Mouse (Mus musculus): Measurements from ENCODE around the gene Igsf11. TPM values are rescaled to one million over a fixed set of nuclear protein-coding genes. Genes with fewer than 3 reads are reported as not detected.

Gene Igsf11
- total and polyA plus RNA-seq, 3 experiments, result 0.05 to 0.19 TPM; not detected in 1

DNA sequence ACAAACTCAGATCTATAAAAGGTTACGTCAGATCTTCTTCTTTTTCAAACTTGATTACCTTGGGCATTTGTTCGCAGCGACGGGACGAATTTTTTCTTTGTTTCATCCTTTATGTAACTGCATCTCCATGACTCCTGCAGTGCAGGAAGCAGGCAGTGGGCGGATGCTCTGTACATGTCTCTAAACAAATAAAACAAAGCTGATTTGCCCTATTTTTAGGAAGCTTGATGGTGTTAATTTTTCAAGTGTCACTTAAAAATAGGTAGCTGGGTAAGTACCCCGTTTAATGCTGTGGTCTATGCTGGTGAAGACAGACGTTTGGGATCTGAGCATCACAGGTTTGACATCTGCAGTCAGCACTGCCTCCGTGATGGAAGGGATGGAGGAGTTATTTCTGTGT, 66.3 kb downstream of the Igsf11 start:
- H3K36me3 ChIP-seq (replicated peaks in 1 of 2; ENCODE audit: control insufficient read depth in 1 of 2, insufficient read depth in 1 of 2, low read length in 1 of 2), result no peaks in the 10 kb centered on the region
- no peaks in the 10 kb centered on the region for H3K79me2 ChIP-seq (replicated peaks; ENCODE audit: control insufficient read depth, extremely low read depth, insufficient read depth, poor library complexity, severe bottlenecking)
- no peak overlapping the region for H3K9ac ChIP-seq (ENCODE audit: insufficient read depth, low read depth)
- H3K27ac ChIP-seq (ENCODE audit: insufficient read depth, low read depth), result no peak overlapping the region
- dilution Hi-C loops (cut with MboI; ENCODE audit: extremely low pct_ligation_motif_present, extremely low pct_unique_long_range_greater_than_20kb, low sequenced_read_pairs) (no loop called here), in situ Hi-C loops (cut with MboI; ENCODE audit: low pct_ligation_motif_present, low pct_unique_long_range_greater_than_20kb, low sequenced_read_pairs) (no loop called here)
- TF ChIP-seq ETS1 (conservative IDR thresholded peaks at IDR 0.05; ENCODE audit: low read depth, low read length) (no peak), UBTF (IDR thresholded peaks at IDR 0.05; ENCODE audit: low read depth, low read length) (no peak), POLR2AphosphoS2 (IDR thresholded peaks at IDR 0.05; ENCODE audit: low read depth, low read length) (no peak), MAX (IDR thresholded peaks at IDR 0.05; ENCODE audit: low read length) (no peak)
- H3K4me1 ChIP-seq (ENCODE audit: control insufficient read depth in 1 of 2, insufficient read depth in 2 of 2), result no peaks in the 10 kb centered on the region; a peak in 1 of 4 replicates
- H3K9me3 ChIP-seq (replicated peaks; ENCODE audit: low read length), result no peaks in the 10 kb centered on the region
- no peaks in the 10 kb centered on the region for H3K27me3 ChIP-seq (replicated peaks)
- no peak for DNase-seq (ENCODE audit: extremely low read depth)
- H3K4me2 ChIP-seq (ENCODE audit: insufficient read depth, low read depth, poor library complexity, severe bottlenecking), result no peak overlapping the region
- no peak overlapping the region for H3K4me3 ChIP-seq (replicated peaks in 1 of 3; ENCODE audit: low read depth in 2 of 3, low read length in 2 of 3, poor library complexity in 1 of 3)

DNA sequence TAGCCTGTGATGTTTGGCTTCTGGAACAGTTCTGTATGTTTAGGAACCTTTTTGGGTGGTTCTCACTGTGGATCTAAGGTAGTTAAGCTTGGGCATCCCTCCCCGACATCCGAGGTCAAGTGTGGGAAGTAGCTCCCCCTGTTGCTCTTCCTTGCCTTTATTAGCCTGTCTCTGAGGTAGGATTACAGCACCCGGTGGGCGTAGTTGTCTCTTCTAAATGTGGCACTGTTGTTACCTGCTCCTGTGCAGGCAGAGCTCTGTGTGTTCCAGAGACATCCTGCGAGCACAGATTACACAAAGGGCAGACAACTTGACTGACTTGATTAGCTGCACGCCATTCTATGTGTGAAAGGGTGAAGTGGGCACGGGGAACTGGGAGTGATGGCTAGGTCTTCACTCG, 68.1 kb downstream of the Igsf11 start:
- dilution Hi-C loops (cut with MboI; ENCODE audit: extremely low pct_ligation_motif_present, extremely low pct_unique_long_range_greater_than_20kb, low sequenced_read_pairs), result no loop called here
- in situ Hi-C loops (cut with MboI; ENCODE audit: low pct_ligation_motif_present, low pct_unique_long_range_greater_than_20kb, low sequenced_read_pairs), result no loop called here
- no peaks in the 10 kb centered on the region for H3K79me2 ChIP-seq (replicated peaks; ENCODE audit: control insufficient read depth, extremely low read depth, insufficient read depth, poor library complexity, severe bottlenecking)

DNA sequence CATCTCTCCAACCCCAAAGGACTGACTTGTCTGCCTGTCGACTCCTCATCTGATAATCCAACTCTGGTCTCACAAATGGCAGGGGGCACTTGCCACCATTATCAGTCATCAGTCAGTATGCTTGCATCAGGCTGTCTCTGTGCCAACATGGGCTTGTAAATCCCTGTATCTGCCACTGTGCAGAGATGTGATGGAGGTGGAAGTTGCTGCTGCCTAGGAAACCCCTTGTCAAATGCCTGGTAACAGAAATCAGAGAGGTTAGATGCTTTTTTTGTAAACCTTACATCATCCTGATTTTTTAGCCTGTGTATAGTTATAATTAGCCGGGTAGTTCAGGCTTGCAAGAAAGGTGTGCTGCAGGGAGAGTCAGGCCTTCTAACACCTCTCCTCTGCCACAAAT, 69.4 kb downstream of the Igsf11 start:
- no peaks in the 10 kb centered on the region; a peak in 1 of 4 replicates for H3K4me1 ChIP-seq (ENCODE audit: control insufficient read depth in 1 of 2, insufficient read depth in 2 of 2)
- no peak for DNase-seq (ENCODE audit: extremely low read depth)
- dilution Hi-C loops (cut with MboI; ENCODE audit: extremely low pct_ligation_motif_present, extremely low pct_unique_long_range_greater_than_20kb, low sequenced_read_pairs), result no loop called here
- H3K36me3 ChIP-seq (replicated peaks in 1 of 2; ENCODE audit: control insufficient read depth in 1 of 2, insufficient read depth in 1 of 2, low read length in 1 of 2), result no peaks in the 10 kb centered on the region
- in situ Hi-C loops (cut with MboI; ENCODE audit: low pct_ligation_motif_present, low pct_unique_long_range_greater_than_20kb, low sequenced_read_pairs), result no loop called here
- no peak overlapping the region for H3K9ac ChIP-seq (ENCODE audit: insufficient read depth, low read depth)
- H3K4me2 ChIP-seq (ENCODE audit: insufficient read depth, low read depth, poor library complexity, severe bottlenecking), result no peak overlapping the region
- no peak overlapping the region for H3K4me3 ChIP-seq (replicated peaks in 1 of 3; ENCODE audit: low read depth in 2 of 3, low read length in 2 of 3, poor library complexity in 1 of 3)
- no peaks in the 10 kb centered on the region for H3K9me3 ChIP-seq (replicated peaks; ENCODE audit: low read length)
- no peaks in the 10 kb centered on the region for H3K27me3 ChIP-seq (replicated peaks)
- H3K79me2 ChIP-seq (replicated peaks; ENCODE audit: control insufficient read depth, extremely low read depth, insufficient read depth, poor library complexity, severe bottlenecking), result no peaks in the 10 kb centered on the region
- TF ChIP-seq CHD2 (IDR thresholded peaks at IDR 0.05; ENCODE audit: low read length), result no peak
- TF ChIP-seq GABPA (IDR thresholded peaks at IDR 0.05; ENCODE audit: insufficient replicate concordance, low read depth, low read length), result no peak
- TF ChIP-seq BHLHE40 (IDR thresholded peaks at IDR 0.05; ENCODE audit: low read depth, low read length), result no peak
- no peak for TF ChIP-seq IRF4 (IDR thresholded peaks at IDR 0.05; ENCODE audit: low read depth, low read length)
- TF ChIP-seq MXI1 (IDR thresholded peaks at IDR 0.05; ENCODE audit: low read depth, low read length), result no peak
- no peak for TF ChIP-seq CTCF (conservative IDR thresholded peaks at IDR 0.05 in 1 of 2, IDR thresholded peaks at IDR 0.05 in 1 of 2; ENCODE audit: low read depth in 2 of 2, low read length in 2 of 2)
- TF ChIP-seq KAT2A (IDR thresholded peaks at IDR 0.05; ENCODE audit: insufficient replicate concordance, low read length), result no peak
- no peak for TF ChIP-seq RCOR1 (conservative IDR thresholded peaks at IDR 0.05; ENCODE audit: low read depth, low read length)
- no peak for TF ChIP-seq ELF1 (IDR thresholded peaks at IDR 0.05; ENCODE audit: low read depth, low read length)
- H3K27ac ChIP-seq (ENCODE audit: insufficient read depth, low read depth), result no peak overlapping the region

More for the DNA sequence above, 68.1 kb downstream of the Igsf11 start:
- no peak overlapping the region for H3K4me3 ChIP-seq (replicated peaks in 1 of 3; ENCODE audit: low read depth in 2 of 3, low read length in 2 of 3, poor library complexity in 1 of 3)
- no peak overlapping the region for H3K4me2 ChIP-seq (ENCODE audit: insufficient read depth, low read depth, poor library complexity, severe bottlenecking)
- TF ChIP-seq ZC3H11A (IDR thresholded peaks at IDR 0.05; ENCODE audit: low read depth, low read length) (no peak), POLR2A (IDR thresholded peaks at IDR 0.05; ENCODE audit: low read depth, low read length) (no peak), ZNF384 (IDR thresholded peaks at IDR 0.05; ENCODE audit: low read depth, low read length) (no peak), RCOR1 (conservative IDR thresholded peaks at IDR 0.05; ENCODE audit: low read depth, low read length) (no peak), KAT2A (IDR thresholded peaks at IDR 0.05; ENCODE audit: insufficient replicate concordance, low read length) (no peak), POLR2AphosphoS2 (IDR thresholded peaks at IDR 0.05; ENCODE audit: low read depth, low read length) (no peak), JUND (conservative IDR thresholded peaks at IDR 0.05; ENCODE audit: low read depth, low read length) (no peak), HCFC1 (IDR thresholded peaks at IDR 0.05; ENCODE audit: low read depth, low read length) (no peak), USF1 (IDR thresholded peaks at IDR 0.05; ENCODE audit: low read depth, low read length) (no peak), E2F4 (IDR thresholded peaks at IDR 0.05; ENCODE audit: insufficient replicate concordance, low read depth, low read length) (no peak), MEF2A (IDR thresholded peaks at IDR 0.05; ENCODE audit: borderline replicate concordance, low read depth, low read length) (no peak), BHLHE40 (IDR thresholded peaks at IDR 0.05; ENCODE audit: low read depth, low read length) (no peak), IRF4 (IDR thresholded peaks at IDR 0.05; ENCODE audit: low read depth, low read length) (no peak)
- H3K27ac ChIP-seq (ENCODE audit: insufficient read depth, low read depth), result no peak overlapping the region
- no peak for DNase-seq (ENCODE audit: extremely low read depth)
- H3K9ac ChIP-seq (ENCODE audit: insufficient read depth, low read depth), result no peak overlapping the region
- no peaks in the 10 kb centered on the region; a peak in 1 of 4 replicates for H3K4me1 ChIP-seq (ENCODE audit: control insufficient read depth in 1 of 2, insufficient read depth in 2 of 2)
- H3K27me3 ChIP-seq (replicated peaks), result no peaks in the 10 kb centered on the region
- no peaks in the 10 kb centered on the region for H3K9me3 ChIP-seq (replicated peaks; ENCODE audit: low read length)
- no peaks in the 10 kb centered on the region for H3K36me3 ChIP-seq (replicated peaks in 1 of 2; ENCODE audit: control insufficient read depth in 1 of 2, insufficient read depth in 1 of 2, low read length in 1 of 2)

All from CH12.LX (cell line).